Mouse (Mus musculus): ENCODE results near the gene Gm2916.
"Not testable (repeated sequence)": the region's sequence is repeated elsewhere in the genome, so short reads cannot be mapped to it uniquely, and the experiment has no call there.

Gm2916 gene

GRCm38 (mm10) chr14:3883872-3884271 is at the start of gene Gm2916:
Gm2916 (plus strand) TSS chr14:3884172.
- not testable (repeated sequence) for DNase-seq

- DNase-seq = not testable (repeated sequence)
Observed at GRCm38 (mm10) chr14:3845945-3846344, 38.0 kb upstream of the Gm2916 start, which contains the start of gene Gm3033. Gm3033 (plus strand) TSS chr14:3846245.

DNA sequence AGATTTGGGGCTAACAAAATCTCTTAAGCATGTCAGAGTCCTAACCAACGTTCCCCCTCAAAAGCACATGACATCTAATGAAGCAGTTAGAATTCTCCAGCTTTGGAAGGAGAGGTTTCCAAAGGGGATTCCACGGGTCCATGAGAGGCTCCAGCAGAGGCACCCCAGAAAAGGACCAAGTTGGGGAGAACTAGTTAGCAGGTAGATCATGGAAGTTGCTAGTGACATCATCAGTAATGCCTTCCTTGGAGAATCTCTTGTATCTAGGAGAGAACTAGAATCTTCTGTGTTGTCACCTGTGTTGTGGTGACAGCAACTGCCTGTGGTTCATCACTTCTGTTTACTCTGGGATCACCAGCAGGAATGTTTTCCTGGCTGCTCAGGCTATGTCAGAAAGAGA is 47.5 kb downstream of the Gm2916 start, which contains the start of gene Gm3029:
Gm3029 (plus strand) TSS at position 301 of the 400 bp plus-strand sequence.
- DNase-seq = not testable (repeated sequence)

DNA sequence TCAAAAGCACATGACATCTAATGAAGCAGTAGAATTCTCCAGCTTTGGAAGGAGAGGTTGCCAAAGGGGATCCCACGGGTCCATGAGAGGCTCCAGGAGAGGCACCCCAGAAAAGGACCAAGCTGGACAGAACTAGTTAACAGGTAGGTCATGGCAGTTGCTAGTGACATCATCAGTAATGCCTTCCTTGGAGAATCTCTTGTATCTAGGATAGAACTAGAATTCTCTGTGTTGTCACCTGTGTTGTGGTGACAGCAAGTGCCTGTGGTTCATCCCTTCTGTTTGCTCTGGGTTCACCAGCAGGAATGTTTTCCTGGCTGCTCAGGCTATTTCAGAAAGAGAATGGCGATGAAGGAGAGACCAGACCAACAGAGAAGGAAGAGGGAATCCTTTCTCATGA is 79.3 kb downstream of the Gm2916 start, which contains the start of gene Gm3095:
Gm3095 (plus strand) TSS at position 301 of the 400 bp plus-strand sequence.
- not testable (repeated sequence) for DNase-seq
